Mouse (Mus musculus) embryo, embryonic 10.5 days (tissue): ENCODE results near the gene Pick1.
A peak's percentile ranks its signal among the peaks of the same experiment; 100 is the strongest.

ENCODE experiments used
- DNase-seq: peaks from one replicate; pipeline ENCODE4 v3.0.0-alpha.2; 2015; ENCODE audit warnings: low spot score

Pick1 gene

DNA sequence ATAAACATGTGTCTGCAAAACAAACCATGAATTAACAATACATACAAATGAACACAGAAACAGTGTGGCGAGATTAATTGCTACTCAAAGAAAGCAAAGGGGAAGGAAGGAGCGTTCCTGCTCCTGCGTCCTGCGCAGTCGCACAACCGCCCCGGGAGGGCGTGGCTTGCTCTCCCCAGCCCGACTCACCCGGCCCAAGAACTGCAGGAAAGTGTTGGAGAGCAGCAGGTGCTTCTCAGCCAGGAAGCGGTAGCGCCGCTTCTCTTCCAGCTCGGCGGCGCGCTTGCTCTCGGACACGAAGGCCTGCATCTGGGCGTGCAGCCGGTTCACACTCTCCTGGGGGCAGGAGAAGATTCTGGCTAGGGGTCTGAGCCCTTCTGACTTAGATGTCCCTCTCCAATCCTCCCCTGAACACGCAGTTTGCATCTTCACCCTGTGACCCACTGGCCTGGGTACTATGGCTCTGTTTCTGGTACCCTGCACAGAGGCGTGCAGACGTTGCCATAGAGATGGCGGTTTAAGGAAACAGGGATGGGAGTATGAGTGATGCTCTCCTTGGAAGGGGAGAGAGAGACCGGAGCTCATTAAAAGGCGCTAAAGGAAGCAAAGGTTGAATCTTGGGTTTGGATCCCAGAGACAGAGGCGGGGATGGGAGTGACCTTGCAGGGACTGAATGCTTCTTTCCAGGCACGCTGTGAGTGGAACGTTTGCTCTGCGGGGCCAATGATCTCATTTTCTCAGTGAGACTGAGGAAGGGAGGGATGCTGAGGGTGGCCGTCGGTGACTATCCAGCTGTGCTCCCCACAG lies 41.5 kb downstream of the Pick1 start:
- peak; percentile 82 for DNase-seq

DNA sequence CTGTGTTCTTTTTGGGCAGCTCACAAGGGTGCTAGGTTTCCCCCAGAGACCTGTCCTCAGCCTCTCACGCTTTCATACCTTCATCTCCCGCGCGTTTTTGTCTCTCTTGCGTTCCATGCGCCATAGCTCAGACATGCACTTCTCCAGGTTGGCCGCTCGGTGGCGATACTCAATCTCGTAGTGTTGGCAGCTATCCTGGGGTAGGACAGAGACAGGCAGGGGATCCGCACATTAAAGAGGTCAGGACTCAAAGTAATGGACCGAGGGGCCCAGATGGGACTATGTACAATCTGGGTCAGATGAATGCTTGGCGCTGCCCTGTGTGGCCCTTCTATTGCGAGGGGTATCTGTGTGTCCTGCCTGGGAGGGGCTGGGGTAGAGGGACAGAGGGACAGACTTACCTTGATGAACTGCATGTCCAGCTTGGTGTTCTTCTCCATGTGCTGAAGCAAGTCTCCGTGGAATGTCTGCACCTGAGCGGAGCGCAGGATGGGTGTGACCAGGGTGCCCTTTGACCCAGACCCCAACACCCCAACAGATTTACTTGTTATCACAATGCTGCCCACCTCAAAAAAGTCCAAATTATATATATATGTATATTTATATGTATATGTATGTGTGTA lies 42.3 kb downstream of the Pick1 start:
- peak; percentile 82 for DNase-seq

DNA sequence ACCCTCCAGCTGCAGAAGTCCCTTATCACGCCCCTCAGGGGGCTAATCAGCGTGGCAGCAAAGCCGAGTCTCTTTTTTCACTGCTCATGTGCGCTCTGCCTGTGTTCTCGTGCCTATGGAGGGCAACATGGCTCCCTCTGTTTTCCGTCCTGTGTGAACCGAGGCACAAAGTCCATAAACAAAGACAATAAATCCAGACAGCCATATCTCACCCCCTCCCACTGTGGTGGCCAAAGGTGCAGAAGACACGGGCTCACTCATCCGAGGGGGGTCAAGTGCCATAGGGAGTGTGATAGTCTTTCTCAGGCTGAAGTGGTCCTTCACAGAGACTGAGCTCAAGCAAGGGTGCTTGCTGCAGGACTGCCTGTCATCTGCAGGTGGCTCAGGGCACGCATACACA lies 44.0 kb downstream of the Pick1 start:
- no peak for DNase-seq

DNA sequence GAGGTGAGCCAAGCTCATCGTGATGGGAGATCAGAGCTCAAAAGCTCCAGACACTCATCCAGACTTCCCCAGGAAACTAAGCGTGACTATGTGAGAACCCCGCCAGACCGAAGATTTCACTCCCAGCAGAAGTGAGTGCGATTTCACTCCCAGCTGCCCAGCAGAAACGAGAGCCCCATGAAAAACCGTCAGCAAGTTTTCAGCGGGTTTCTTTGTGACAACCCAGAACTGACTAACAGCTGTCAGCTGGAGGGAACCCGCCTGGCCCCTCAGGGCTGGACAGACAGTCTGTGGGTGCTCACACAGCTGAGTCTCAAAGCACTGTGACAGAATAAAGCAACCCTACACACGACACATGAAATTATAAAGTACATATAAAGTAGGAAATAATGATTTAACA lies 48.8 kb downstream of the Pick1 start:
- no peak for DNase-seq

DNA sequence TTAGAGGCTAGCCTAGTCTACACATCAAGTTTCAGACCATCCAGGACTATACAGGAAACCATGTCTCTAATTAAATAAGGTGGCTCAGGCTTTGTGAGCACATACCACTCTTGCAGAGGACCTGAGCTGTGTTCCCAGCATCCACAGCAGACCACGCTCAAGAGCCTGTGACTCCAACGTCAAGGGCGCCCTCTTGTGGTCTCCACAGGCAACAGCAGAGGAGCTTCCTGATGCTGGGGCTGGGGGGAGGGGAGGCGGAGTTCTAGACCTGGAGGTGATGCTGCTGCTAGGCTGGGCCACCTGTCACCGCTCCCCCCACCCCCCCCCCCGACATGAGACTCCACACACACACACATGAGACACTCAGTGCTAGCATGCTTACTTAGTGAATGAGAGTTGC lies 51.2 kb downstream of the Pick1 start:
- DNase-seq = peak; percentile 46

DNA sequence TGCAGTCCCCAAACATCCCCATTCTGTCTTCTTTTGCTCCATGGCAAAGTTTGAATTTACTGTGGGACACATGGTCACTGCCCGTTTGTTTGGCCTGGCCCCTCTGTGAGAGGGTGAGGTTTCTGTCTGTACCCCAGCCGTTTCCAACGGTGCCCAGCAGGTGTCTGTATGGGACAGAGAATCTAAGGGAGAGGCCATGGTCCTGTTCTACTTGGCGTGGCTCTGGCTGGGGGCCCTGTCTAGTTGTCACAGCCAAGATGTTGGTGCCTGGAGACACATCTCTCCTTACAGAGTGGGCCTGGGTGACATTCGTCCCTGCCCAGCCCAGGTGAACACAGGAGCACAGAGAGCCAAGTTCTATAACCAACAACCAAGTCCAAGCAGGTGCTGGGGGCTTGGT lies 51.9 kb downstream of the Pick1 start:
- no peak for DNase-seq

DNA sequence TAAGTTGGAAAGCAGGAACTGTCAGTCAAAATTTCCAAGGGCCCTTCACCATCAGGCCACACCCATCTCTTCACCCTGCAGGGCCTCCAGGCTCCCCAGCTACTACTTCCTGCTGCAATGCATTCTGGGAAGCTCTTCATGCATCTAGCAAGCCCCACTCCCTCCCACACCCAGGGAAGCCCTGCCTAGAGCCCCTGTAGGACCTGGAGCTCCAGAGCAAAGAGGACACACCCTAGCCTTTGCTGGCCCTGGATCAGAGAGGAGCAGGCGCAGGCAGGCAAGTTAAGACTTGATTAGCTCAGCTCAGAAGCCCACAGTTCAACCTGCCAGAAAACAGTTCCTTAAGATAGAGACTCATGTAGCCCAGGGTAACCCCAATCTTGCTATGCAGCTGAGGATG lies 52.4 kb downstream of the Pick1 start:
- peak; percentile 31 for DNase-seq

DNA sequence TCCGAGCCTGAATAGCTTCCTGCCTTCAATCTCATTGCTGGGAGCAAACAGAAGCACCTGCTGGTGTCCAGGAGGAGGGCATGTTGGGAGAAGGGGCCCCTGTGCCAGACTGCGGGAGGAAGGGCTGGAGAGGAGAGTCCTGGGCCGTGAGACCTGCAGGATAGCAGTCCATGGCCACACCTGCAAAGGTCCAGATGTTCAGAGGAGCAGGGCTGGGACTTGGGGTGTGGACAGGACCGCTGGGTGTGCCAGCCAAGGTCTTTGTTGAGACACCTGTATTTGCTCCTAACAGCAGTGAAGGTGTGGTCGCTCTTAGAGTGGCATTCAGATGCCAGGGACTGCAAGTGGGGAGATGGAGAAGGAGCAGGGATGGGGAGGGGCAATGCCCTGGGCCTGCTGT lies 53.5 kb downstream of the Pick1 start:
- DNase-seq = no peak

DNA sequence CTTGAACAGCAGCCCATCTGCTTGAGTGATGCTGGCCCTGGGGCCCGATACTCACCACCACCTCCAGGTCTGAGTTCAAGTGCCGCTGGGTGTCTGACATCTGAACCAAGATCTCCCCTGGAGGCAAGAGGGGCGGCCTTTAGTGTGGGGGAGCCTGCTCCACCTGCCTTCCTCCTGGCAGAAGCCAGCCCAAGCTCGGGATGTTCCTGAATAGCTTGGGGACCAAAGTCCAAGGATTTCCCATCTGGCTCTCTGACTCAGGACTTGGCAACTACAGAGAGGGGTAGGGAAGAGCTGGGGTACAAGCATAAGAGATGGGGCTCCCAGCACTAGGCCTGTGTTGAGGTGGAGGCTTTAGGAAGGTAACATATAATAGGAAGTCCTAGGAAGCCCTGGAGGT lies 54.4 kb downstream of the Pick1 start:
- no peak for DNase-seq

DNA sequence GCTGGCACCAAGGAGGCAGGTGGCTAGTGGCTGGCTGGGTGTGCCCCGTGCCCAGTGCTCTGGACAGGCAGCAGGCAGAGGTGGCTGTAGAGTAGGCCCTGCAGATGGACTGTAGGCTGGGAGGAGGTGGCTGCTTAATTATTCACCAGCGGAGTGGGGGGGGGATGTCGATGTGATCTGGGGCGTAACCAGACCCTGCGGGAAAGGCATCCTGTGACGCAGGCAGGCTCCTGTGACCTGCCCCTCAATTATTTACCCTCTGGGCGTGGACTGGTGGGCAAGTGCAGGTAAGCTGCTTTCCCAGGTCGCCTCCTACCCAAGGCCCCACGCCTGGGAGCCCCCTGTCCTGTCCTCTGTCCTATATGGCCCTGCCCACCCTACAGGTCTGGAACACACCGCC lies 56.4 kb downstream of the Pick1 start, which contains the start of gene Baiap2l2:
TSS of gene Baiap2l2 (minus strand) at position 139 of the 400 bp plus-strand sequence.
- no peak for DNase-seq

DNA sequence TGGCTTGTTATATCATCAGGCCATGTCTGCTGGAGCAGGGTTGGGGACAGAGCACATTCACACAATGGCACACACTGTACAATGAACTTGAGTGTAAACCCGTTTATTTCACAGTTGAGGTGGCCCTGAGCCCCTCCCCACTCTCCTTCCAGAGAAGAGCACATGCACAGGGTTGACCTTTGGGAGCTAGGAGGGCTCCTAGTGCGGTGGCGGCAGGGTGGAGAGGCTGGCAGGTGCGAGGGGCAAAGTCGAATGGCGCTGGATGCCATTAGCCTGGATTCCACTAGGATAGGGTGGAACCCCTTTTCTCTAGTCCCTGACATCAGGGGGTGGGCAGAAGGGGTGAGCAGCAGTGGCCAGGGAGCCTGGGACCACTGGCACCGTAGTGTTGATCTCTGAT lies 57.2 kb downstream of the Pick1 start:
- no peak for DNase-seq

DNA sequence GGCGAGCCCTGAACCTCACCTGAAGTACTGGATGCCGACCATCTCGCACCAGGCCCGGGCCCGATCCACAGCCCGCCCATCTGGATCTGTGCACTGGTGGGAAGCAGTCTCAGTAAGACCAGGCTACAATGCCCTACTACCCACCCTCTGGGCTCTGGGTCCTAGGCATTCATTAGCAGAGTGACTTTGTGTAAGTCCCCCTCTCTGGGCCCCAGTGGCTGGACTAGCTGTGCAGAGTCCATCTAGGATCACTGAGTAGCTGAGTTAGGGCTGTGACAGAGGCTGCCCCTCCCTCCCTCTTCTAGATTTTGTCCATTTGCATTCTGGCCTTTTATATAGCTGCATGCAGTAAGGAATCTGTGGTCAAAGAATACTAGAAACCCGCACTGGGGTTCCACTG lies 58.1 kb downstream of the Pick1 start:
- DNase-seq = no peak

DNA sequence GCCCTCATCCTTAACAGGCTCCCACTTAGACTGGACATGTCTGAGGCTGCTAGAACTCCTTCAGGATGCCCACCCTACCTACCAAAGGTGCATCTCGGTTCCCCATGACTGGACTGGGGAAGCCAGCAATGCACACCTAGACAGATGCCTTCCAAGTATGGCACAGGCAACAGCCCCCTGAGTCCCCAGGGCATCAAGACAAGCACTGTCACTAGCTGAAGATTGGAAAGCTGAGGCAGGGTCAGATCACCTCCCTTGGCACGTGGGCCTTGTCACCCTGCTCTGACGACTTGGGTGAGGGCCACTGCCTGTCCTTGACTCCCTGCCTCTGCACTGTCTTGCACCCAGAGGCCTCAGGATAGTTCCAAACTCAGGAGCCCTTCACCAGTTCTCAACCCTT lies 59.4 kb downstream of the Pick1 start:
- no peak for DNase-seq

DNA sequence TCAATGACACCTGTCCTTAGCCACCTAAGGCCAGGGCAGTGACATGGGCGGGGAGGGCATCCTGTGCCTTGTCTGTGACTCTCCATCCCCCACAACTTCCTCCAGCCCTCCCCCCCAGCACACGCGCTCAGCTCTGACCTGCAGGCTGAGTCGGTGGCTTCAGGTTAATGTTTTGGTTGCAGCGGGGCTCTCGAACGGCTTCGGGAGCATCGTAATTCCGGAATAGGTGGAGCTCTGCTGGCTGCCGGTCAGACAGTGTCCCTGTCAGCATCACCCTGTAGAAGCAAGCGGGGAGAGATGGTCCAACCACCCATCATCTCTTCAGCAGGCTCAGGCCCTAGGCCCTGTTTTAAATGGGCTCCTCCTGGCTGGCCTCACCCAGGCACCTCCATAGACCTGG lies 60.5 kb downstream of the Pick1 start:
- no peak for DNase-seq

DNA sequence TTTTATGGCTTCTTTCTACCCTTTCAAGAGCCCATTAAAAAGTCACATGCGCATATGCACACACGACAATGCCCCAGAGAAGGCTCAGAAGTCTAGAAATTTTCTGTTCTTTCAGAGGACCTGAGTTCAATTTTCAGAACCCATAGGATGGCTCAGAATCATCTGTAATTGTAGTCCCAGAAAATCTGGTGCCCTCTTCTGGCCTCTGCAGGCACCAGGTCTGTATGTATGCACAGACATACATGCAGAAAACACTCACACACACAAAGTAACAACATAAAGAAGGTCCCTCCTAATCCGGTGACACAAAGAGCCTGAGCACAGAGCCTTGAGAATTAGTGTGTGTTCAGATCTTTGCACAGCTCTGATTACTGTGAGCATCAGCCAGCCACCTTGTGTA lies 61.4 kb downstream of the Pick1 start:
- no peak for DNase-seq

DNA sequence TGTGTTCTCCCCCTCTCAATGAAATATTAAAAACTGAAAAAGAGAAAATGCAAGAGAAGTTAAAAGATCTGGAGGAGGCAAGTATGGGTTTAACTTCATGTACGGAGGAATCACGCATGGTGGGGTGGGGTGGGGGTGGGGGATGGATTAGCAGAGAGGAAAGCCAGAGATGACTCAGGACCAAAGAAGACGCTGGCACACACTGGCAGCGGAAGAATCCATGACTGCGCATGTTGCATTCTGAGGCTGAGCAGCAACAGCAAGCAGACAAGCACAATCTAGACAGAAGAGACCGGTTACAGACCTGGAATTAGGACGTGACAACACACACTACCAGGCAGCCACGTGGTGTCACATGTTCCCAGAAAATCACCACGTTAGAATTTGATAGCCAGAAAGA lies 63.8 kb downstream of the Pick1 start:
- no peak for DNase-seq

DNA sequence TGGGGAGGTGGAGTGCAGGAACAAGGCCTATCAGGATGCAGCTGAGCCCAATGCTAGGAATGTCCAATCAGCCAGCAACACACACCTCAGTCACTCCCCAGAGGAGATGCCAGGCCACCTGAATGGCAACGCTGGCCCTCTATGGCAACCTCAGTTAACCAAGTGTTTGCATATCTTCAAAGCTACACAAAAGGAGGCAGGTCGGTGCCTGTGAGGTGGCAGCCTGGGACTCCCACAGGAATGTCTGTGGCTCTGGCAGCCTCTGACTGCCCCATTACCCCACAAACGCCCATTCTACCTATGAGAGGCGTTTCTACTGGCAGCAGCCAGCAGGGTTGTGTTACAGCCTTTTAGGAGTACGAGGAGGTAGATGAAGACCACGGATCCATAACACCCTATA lies 69.6 kb downstream of the Pick1 start:
- no peak for DNase-seq
